Mouse (Mus musculus) midbrain, embryonic 13.5 days (tissue): ENCODE results near the gene Vps18. TPM values are rescaled to one million over a fixed set of nuclear protein-coding genes. Genes with fewer than 3 reads are reported as not detected.

Source experiments
- ATAC-seq: fragments of 200-750 bp; cut with Nextera tagmentation; 2 replicates; pipeline ENCODE4 v1.8.0; 2017; ENCODE audit warnings: mild to moderate bottlenecking, moderate TSS enrichment, moderate library complexity
- H3K27ac ChIP-seq: fragments of 300-500 bp; sonication (generic); 2 replicates; pipeline ENCODE4 v1.5.1; 2015; ENCODE audit warnings: inconsistent platforms, mild to moderate bottlenecking, moderate library complexity
- H3K27me3 ChIP-seq: fragments of 300-500 bp; sonication (generic); 2 replicates; pipeline ENCODE4 v1.6.1; 2015; ENCODE audit warnings: mild to moderate bottlenecking, inconsistent platforms
- H3K36me3 ChIP-seq: fragments of 300-500 bp; sonication (generic); 2 replicates; pipeline ENCODE4 v1.6.1; 2015; ENCODE audit warnings: mild to moderate bottlenecking, inconsistent platforms
- H3K4me1 ChIP-seq: fragments of 300-500 bp; sonication (generic); replicated peaks from 2 replicates; pipeline ENCODE4 v1.6.1; 2015; ENCODE audit warnings: inconsistent platforms
- H3K4me2 ChIP-seq: fragments of 300-500 bp; sonication (generic); replicated peaks from 2 replicates; pipeline ENCODE4 v1.6.1; 2015; ENCODE audit warnings: moderate library complexity, mild to moderate bottlenecking, inconsistent platforms
- H3K4me3 ChIP-seq: fragments of 300-500 bp; sonication (generic); replicated peaks from 2 replicates; pipeline ENCODE4 v1.5.1; 2015; ENCODE audit warnings: mild to moderate bottlenecking, inconsistent platforms
- H3K9ac ChIP-seq: fragments of 300-500 bp; sonication (generic); replicated peaks from 2 replicates; pipeline ENCODE4 v1.6.1; 2015; ENCODE audit warnings: mild to moderate bottlenecking, inconsistent platforms
- H3K9me3 ChIP-seq: fragments of 300-500 bp; sonication (generic); 2 replicates; pipeline ENCODE4 v1.6.1; 2016; ENCODE audit warnings: mild to moderate bottlenecking, inconsistent platforms
- WGBS: fragments of 180-500 bp; shearing (Covaris S2); methylation state at CpG from one replicate; pipeline ENCODE4 v1.1.7; 2015; 5-methylcytosine and 5-hydroxymethylcytosine counted together
- polyA plus RNA-seq: library from polyadenylated mRNA; unstranded; fragments of >200 nt; fragmentation: Nextera tagmentation; extraction: Ambion mirVana; gene quantifications from 2 replicates; pipeline ENCODE4 v1.2.1, GENCODE M21; 2015

Vps18 gene
- polyA plus RNA-seq, 1 experiment from 2014 or later = 26.3 TPM

- no peaks in the 10 kb centered on the region for H3K9me3 ChIP-seq
- H3K4me2 ChIP-seq = no peak overlapping the region
- H3K27me3 ChIP-seq = no peaks in the 10 kb centered on the region
- H3K4me3 ChIP-seq = no peak overlapping the region
- H3K4me1 ChIP-seq = peaks cover 19% of the 10 kb centered on the region
- no peak overlapping the region for H3K27ac ChIP-seq
- no peak overlapping the region for H3K9ac ChIP-seq
- no peak for ATAC-seq
- WGBS = 97% methylated on average over 17 of the region's 17 CpGs
- peaks cover 69% of the 10 kb centered on the region for H3K36me3 ChIP-seq
These were observed 4.8 kb downstream of the Vps18 start for GRCm38 (mm10) chr2:119293311-119293710.

DNA sequence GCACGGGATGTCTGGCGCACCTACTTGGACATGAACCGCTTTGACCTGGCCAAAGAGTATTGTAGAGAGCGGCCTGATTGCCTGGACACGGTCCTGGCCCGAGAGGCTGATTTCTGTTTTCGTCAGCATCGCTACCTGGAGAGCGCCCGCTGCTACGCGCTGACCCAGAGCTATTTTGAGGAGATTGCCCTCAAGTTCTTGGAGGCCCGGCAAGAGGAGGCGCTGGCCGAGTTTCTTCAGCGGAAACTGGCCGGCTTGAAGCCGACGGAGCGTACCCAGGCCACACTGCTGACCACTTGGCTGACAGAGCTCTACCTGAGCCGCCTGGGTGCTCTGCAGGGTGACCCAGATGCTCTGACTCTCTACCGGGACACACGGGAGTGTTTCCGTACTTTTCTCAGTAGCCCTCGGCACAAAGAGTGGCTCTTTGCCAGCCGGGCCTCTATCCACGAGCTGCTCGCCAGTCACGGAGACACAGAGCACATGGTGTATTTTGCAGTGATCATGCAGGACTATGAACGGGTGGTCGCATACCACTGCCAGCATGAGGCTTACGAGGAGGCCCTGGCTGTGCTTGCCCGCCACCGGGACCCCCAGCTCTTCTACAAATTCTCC, 5.3 kb downstream of the Vps18 start:
- Histone ChIP-seq H3K9me3 (no peaks in the 10 kb centered on the region), H3K36me3 (peaks cover 75% of the 10 kb centered on the region), H3K4me1 (peaks cover 19% of the 10 kb centered on the region), H3K27ac (no peak overlapping the region), H3K27me3 (no peaks in the 10 kb centered on the region), H3K9ac (no peak overlapping the region), H3K4me2 (no peak overlapping the region), H3K4me3 (no peak overlapping the region)
- 94% methylated on average over 34 of the region's 34 CpGs for WGBS
- no peak for ATAC-seq

DNA sequence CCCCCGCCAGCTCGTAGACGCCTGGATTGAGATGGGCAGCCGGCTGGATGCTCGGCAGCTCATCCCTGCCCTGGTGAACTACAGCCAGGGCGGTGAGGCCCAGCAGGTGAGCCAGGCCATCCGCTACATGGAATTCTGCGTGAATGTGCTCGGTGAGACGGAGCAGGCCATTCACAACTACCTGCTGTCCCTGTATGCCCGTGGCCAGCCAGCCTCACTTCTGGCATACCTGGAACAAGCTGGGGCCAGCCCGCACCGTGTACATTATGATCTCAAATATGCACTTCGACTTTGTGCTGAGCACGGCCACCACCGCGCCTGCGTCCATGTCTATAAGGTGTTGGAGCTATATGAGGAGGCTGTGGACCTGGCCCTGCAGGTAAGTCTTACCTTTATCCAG, 5.9 kb downstream of the Vps18 start:
- H3K4me1 ChIP-seq = peaks cover 14% of the 10 kb centered on the region
- H3K9ac ChIP-seq = no peak overlapping the region
- H3K27me3 ChIP-seq = no peaks in the 10 kb centered on the region
- no peaks in the 10 kb centered on the region for H3K9me3 ChIP-seq
- no peak overlapping the region for H3K27ac ChIP-seq
- H3K4me2 ChIP-seq = no peak overlapping the region
- WGBS = 93% methylated on average over 18 of the region's 18 CpGs
- ATAC-seq = no peak
- H3K4me3 ChIP-seq = no peak overlapping the region
- H3K36me3 ChIP-seq = peaks cover 80% of the 10 kb centered on the region

- H3K36me3 ChIP-seq = peaks cover 74% of the 10 kb centered on the region
- 94% methylated on average over 12 of the region's 12 CpGs for WGBS
- H3K27ac ChIP-seq = no peak overlapping the region
- H3K4me3 ChIP-seq = no peak overlapping the region
- no peak overlapping the region for H3K9ac ChIP-seq
- no peaks in the 10 kb centered on the region for H3K27me3 ChIP-seq
- no peak overlapping the region for H3K4me2 ChIP-seq
- H3K4me1 ChIP-seq = peaks cover 27% of the 10 kb centered on the region
- ATAC-seq = no peak
- no peaks in the 10 kb centered on the region for H3K9me3 ChIP-seq
These were observed 8.2 kb downstream of the Vps18 start for GRCm38 (mm10) chr2:119296756-119297155.

GRCm38 (mm10) chr2:119297506-119297905, 9.0 kb downstream of the Vps18 start:
- H3K9ac ChIP-seq = no peak overlapping the region
- WGBS = 95% methylated on average over 19 of the region's 19 CpGs
- H3K27me3 ChIP-seq = no peaks in the 10 kb centered on the region
- H3K4me2 ChIP-seq = no peak overlapping the region
- peaks cover 70% of the 10 kb centered on the region for H3K36me3 ChIP-seq
- peaks cover 27% of the 10 kb centered on the region for H3K4me1 ChIP-seq
- H3K9me3 ChIP-seq = no peaks in the 10 kb centered on the region
- no peak overlapping the region for H3K27ac ChIP-seq
- H3K4me3 ChIP-seq = no peak overlapping the region
- ATAC-seq = no peak

- Histone ChIP-seq H3K4me2 (no peak overlapping the region), H3K4me3 (no peak overlapping the region), H3K27ac (no peak overlapping the region), H3K4me1 (peaks cover 27% of the 10 kb centered on the region), H3K27me3 (no peaks in the 10 kb centered on the region), H3K36me3 (peaks cover 62% of the 10 kb centered on the region), H3K9ac (no peak overlapping the region), H3K9me3 (no peaks in the 10 kb centered on the region)
- 47% methylated on average over 5 of the region's 5 CpGs for WGBS
- ATAC-seq = no peak
These were observed 9.8 kb downstream of the Vps18 start for GRCm38 (mm10) chr2:119298330-119298729.

DNA sequence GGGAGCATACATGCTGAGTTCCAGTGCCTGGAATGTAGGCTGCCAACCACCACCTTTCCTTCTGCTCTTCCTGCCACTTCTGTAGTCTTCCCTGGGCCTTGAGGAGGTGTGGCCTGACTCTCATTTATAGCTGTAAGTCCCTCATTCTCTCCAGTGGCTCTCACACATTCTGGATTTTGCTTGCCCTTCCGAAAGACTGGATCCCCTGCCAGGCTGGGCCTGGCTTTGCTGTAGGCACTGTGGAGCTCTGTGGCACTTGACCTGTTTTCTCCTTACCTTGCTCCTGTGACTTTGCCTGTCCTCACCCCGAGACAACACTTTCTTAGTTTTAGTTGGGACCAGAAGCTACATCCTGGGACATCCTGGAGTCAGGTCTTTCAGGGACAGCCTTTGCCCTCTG, 10.3 kb downstream of the Vps18 start:
- no peak for ATAC-seq
- Histone ChIP-seq H3K4me3 (no peak overlapping the region), H3K9me3 (no peaks in the 10 kb centered on the region), H3K27ac (0 out of 2 replicates have a peak overlapping the region, but pooled peaks have one; percentile 30), H3K4me1 (peaks cover 27% of the 10 kb centered on the region), H3K4me2 (no peak overlapping the region), H3K27me3 (no peaks in the 10 kb centered on the region), H3K9ac (peak overlapping the region; percentile 33; the same call in 1 of the 2 replicates), H3K36me3 (peaks cover 57% of the 10 kb centered on the region)
- WGBS = 84% methylated on average over 2 of the region's 2 CpGs

DNA sequence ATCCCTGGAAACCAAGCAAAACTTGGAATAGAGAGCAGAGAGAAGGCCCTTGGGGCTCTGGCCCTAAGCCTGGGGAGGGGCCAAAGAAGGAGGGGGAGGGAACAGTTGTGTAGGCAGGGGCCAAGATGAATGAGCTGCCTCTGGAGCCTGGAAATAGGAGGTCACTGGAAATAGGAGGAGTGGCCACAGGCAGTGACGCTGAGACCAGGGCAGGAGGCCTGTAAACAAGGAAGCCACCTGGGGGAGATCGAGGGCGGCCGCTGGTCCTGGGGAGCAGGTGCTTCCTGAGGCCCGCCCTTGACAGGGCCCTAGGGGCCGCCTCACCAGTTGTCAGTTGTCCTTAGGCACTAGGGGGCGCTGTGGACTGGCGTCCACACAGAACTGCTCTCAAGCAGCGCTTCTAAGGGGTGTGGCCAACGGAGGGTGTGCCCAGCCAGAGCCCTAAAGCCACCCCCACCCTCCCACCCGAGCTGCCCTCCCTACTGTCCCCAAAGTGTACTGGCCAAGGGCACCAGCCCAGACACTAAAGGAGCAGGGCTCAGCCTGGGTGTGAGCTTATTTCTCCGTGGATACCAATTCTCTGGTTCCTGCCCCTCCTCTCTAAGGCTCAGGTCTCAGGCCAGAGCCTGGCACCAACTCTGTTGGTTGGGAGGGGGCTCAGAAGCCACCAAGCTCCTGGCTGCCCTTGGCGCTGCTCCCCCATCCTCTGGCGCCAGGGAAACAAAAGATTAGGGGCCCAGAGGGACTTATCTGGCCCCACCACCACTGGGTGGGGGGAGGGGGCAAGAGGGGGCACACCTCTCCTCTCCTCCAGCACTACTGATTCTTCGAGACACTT, 11.7 kb downstream of the Vps18 start:
- no peaks in the 10 kb centered on the region for H3K9me3 ChIP-seq
- peaks cover 44% of the 10 kb centered on the region for H3K36me3 ChIP-seq
- no peaks in the 10 kb centered on the region for H3K27me3 ChIP-seq
- H3K27ac ChIP-seq = peak overlapping the region; percentile 8; the same call in 1 of the 2 replicates
- H3K4me1 ChIP-seq = peaks cover 32% of the 10 kb centered on the region
- H3K9ac ChIP-seq = no peak overlapping the region; the same call in 1 of the 2 replicates
- 4% methylated on average over 12 of the region's 15 CpGs for WGBS
- H3K4me2 ChIP-seq = peak overlapping the region; percentile 28
- peak; percentile 73 for ATAC-seq
- no peak overlapping the region for H3K4me3 ChIP-seq

- Histone ChIP-seq H3K4me3 (no peak overlapping the region), H3K4me2 (peak overlapping the region; percentile 28; the same call in 1 of the 2 replicates), H3K4me1 (peaks cover 32% of the 10 kb centered on the region), H3K27me3 (no peaks in the 10 kb centered on the region), H3K36me3 (peaks cover 39% of the 10 kb centered on the region), H3K27ac (no peak overlapping the region; the same call in 1 of the 2 replicates), H3K9ac (no peak overlapping the region), H3K9me3 (no peaks in the 10 kb centered on the region)
- peak; percentile 21 for ATAC-seq
- 35% methylated on average over 7 of the region's 7 CpGs for WGBS
These were observed 12.4 kb downstream of the Vps18 start for GRCm38 (mm10) chr2:119300819-119301493.

- no peak for ATAC-seq
- Histone ChIP-seq H3K27ac (no peak overlapping the region), H3K27me3 (no peaks in the 10 kb centered on the region), H3K4me1 (peaks cover 32% of the 10 kb centered on the region), H3K4me2 (no peak overlapping the region), H3K36me3 (peaks cover 22% of the 10 kb centered on the region), H3K9me3 (no peaks in the 10 kb centered on the region), H3K9ac (no peak overlapping the region), H3K4me3 (no peak overlapping the region)
- WGBS = 80% methylated on average over 6 of the region's 6 CpGs
These were observed 14.3 kb downstream of the Vps18 start for GRCm38 (mm10) chr2:119302876-119303275.

DNA sequence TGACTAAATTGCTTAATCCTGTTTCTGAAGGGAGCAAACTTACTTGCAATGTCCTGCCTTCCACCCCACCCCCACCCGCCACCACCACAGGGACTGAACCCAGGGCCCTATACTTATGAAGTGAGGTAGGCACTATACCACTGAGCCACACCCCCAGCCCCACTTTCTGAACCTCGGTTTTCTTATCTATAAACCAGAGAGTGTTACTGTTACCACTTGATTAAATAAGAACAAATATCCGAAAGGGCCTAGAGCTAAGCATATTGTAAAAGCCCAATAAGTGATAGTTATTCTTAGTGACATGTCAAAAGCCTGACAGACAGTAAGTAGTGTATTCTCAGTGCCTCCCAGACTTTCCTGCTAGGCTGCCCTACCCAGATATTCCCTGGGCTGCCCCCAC, 15.9 kb downstream of the Vps18 start:
- H3K4me1 ChIP-seq = peaks cover 32% of the 10 kb centered on the region
- H3K4me3 ChIP-seq = no peak overlapping the region
- no peak overlapping the region for H3K9ac ChIP-seq
- H3K36me3 ChIP-seq = peaks cover 7% of the 10 kb centered on the region
- no peaks in the 10 kb centered on the region for H3K27me3 ChIP-seq
- H3K9me3 ChIP-seq = no peaks in the 10 kb centered on the region
- H3K27ac ChIP-seq = no peak overlapping the region
- 60% methylated on average over 3 of the region's 3 CpGs for WGBS
- ATAC-seq = no peak
- H3K4me2 ChIP-seq = no peak overlapping the region

GRCm38 (mm10) chr2:119304798-119305208, 16.3 kb downstream of the Vps18 start:
- peak; percentile 61 for ATAC-seq
- H3K4me3 ChIP-seq = no peak overlapping the region
- 27% methylated on average over 3 of the region's 3 CpGs for WGBS
- H3K9me3 ChIP-seq = no peaks in the 10 kb centered on the region
- no peak overlapping the region for H3K9ac ChIP-seq
- no peak overlapping the region for H3K4me2 ChIP-seq
- peaks cover 29% of the 10 kb centered on the region for H3K4me1 ChIP-seq
- H3K27ac ChIP-seq = 0 out of 2 replicates have a peak overlapping the region, but pooled peaks have one; percentile 35
- peaks cover 6% of the 10 kb centered on the region; the same call in 1 of the 2 replicates for H3K36me3 ChIP-seq
- no peaks in the 10 kb centered on the region for H3K27me3 ChIP-seq
